Mouse (Mus musculus): ENCODE results near the gene Gm10065.

The Gm10065 gene

GRCm38 (mm10) chr13:21435476-21435875 lies 43.8 kb downstream of the Gm10065 start:
- in situ Hi-C loops (cut with MboI, MseI), result loop anchor here in 1 of 2 experiments (5.0 kb wide), 1 partner anchor 357 kb away; no protein-coding TSS in a partner anchor

Data from T-helper 17 cell (primary cell).